Mouse (Mus musculus) heart, postnatal 0 days (tissue): Measurements from ENCODE around the gene Cnot4. TPM values are rescaled to one million over a fixed set of nuclear protein-coding genes. Genes with fewer than 3 reads are reported as not detected.
A peak's percentile ranks its signal among the peaks of the same experiment; 100 is the strongest.

ENCODE experiments used
- ATAC-seq: fragments of 200-750 bp; cut with Nextera tagmentation; 2 replicates; pipeline ENCODE4 v1.8.0; 2017; ENCODE audit warnings: low read depth, moderate number of reproducible peaks, moderate library complexity; ENCODE audit not compliant: insufficient read depth
- DNase-seq: peaks from one replicate; pipeline ENCODE4 v3.0.0-alpha.2; 2016; ENCODE audit warnings: low spot score
- H3K27ac ChIP-seq: fragments of 300-500 bp; sonication (generic); 2 replicates; pipeline ENCODE4 v1.5.1; 2014; ENCODE audit warnings: low read depth, mild to moderate bottlenecking
- H3K27me3 ChIP-seq: fragments of 300-500 bp; sonication (generic); 2 replicates; pipeline ENCODE4 v1.6.1; 2014; ENCODE audit warnings: low read length, mixed read lengths; ENCODE audit not compliant: control insufficient read depth, insufficient read depth
- H3K36me3 ChIP-seq: fragments of 300-500 bp; sonication (generic); replicated peaks from 2 replicates; pipeline ENCODE4 v1.6.1; 2014; ENCODE audit warnings: low read length, mixed read lengths; ENCODE audit not compliant: control insufficient read depth, insufficient read depth
- H3K4me1 ChIP-seq: fragments of 300-500 bp; sonication (generic); 2 replicates; pipeline ENCODE4 v1.6.1; 2014; ENCODE audit warnings: antibody characterized with exemption; ENCODE audit not compliant: control insufficient read depth, insufficient read depth
- H3K4me2 ChIP-seq: fragments of 300-500 bp; sonication (generic); 2 replicates; pipeline ENCODE4 v1.6.1; 2014; ENCODE audit warnings: low read depth, mild to moderate bottlenecking, low read length, moderate library complexity
- H3K4me3 ChIP-seq: fragments of 300-500 bp; sonication (generic); 2 replicates; pipeline ENCODE4 v1.5.1; 2014; ENCODE audit warnings: low read depth, low read length
- H3K9ac ChIP-seq: fragments of 300-500 bp; sonication (generic); replicated peaks from 2 replicates; pipeline ENCODE4 v1.6.1; 2014; ENCODE audit warnings: low read depth, low read length, mixed read lengths
- H3K9me3 ChIP-seq: fragments of 300-500 bp; sonication (generic); replicated peaks from 2 replicates; pipeline ENCODE4 v1.6.1; 2016; ENCODE audit warnings: low read length; ENCODE audit not compliant: control insufficient read depth
- CTCF ChIP-seq: IDR thresholded peaks from 2 replicates; pipeline ENCODE4 v1.5.1; 2016; ENCODE audit warnings: antibody characterized with exemption, control low read depth, low read depth
- EP300 ChIP-seq: IDR thresholded peaks from 2 replicates; pipeline ENCODE4 v1.6.1; 2016; ENCODE audit warnings: antibody characterized with exemption, low read depth
- WGBS: fragments of 180-500 bp; shearing (Covaris S2); extraction: QIAGEN DNeasy Blood & Tissue Kit; methylation state at CpG from one replicate; pipeline ENCODE4 v1.1.7; 2014; 5-methylcytosine and 5-hydroxymethylcytosine counted together
- polyA plus RNA-seq: library from polyadenylated mRNA; unstranded; fragments of >200 nt; fragmentation: Nextera tagmentation; extraction: Ambion mirVana; gene quantifications from 2 replicates; pipeline ENCODE4 v1.2.1, GENCODE M21; 2015
- total RNA-seq: library from RNA; depleted of rRNA; stranded (reverse); fragments of >200 nt; gene quantifications from 2 replicates; pipeline ENCODE4 v1.2.3, GENCODE M21; 2014; ENCODE audit warnings: low replicate concordance

The Cnot4 gene
- total and polyA plus RNA-seq, 2 experiments from 2014 or later = 13.3 to 15.0 TPM

DNA sequence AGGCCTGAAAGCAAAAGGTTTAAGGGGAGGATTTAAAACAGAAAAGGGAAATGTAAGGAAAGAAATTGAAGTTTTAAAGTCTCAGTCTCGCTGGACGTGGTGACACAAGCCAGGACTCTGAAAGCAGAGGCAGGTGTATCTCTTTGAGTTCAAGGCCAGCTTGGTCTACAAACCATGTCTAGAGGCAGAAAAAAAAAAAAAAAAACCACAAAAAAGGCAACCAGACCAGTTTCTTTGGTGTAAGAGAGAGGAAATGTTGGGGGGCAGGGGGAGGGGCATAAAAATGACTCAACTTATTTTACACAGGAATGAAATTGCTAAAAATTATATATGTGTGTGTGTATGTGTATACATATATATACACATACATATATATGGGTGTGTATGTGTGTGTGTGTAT lies 1.3 kb upstream of the Cnot4 start:
- Histone ChIP-seq H3K27ac (no peak overlapping the region), H3K9ac (no peak overlapping the region), H3K27me3 (no peaks in the 10 kb centered on the region), H3K9me3 (no peaks in the 10 kb centered on the region), H3K4me3 (no peak overlapping the region), H3K4me1 (peaks cover 10% of the 10 kb centered on the region), H3K36me3 (no peaks in the 10 kb centered on the region), H3K4me2 (no peak overlapping the region)
- 47% methylated on average over 2 of the region's 2 CpGs for WGBS
- DNase-seq (no peak), ATAC-seq (no peak)
- TF ChIP-seq EP300 (no peak), CTCF (no peak)

DNA sequence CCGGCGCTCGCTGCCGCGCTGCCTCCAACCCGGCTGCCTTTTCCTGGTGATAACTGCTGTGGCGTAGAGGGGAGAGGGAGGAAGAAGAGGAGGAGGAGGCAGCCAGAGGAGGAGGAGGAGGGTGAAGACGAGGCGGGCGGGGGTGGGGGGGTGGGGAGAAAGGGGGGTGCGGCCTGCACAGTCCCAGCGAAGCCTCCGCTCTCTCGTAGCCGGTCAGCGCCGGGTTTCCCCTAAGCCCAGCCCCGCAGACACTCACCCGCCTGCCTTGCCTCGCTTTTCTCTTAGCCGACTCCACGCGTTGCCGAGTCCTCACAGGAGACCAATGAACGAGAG lies 312 bp downstream of the Cnot4 start:
- ATAC-seq (peak; percentile 84), DNase-seq (peak; percentile 44)
- Histone ChIP-seq H3K27ac (peak overlapping the region; percentile 92), H3K4me2 (peak overlapping the region; percentile 93), H3K27me3 (no peaks in the 10 kb centered on the region), H3K4me1 (peaks cover 10% of the 10 kb centered on the region), H3K9ac (peak overlapping the region; percentile 84), H3K4me3 (peak overlapping the region; percentile 90), H3K36me3 (no peaks in the 10 kb centered on the region), H3K9me3 (no peaks in the 10 kb centered on the region)
- no peak for TF ChIP-seq CTCF
- 0 out of 2 replicates have a peak, but pooled peaks have one; percentile 33 for TF ChIP-seq EP300
- WGBS = 0% methylated on average over 23 of the region's 25 CpGs

DNA sequence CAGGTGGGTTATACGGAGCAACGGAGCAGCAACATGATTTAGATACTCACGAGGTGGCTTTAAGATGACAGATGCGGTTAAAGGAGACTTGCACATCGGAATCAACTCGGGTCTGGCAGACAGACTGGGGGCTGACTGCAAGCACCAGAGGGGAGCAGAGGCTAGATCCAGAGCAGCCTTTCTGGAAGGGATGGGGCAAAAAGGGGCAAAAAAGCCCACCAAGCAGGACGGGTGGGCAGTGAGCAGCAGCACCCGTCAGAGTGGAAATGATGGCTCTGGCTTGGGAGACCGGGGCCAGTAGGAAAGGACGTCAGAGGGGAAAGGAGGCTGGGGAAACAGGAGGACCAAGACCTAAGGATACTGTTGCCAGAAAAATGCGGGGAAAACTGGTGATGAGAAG lies 718 bp downstream of the Cnot4 start:
- H3K4me2 ChIP-seq = peak overlapping the region; percentile 93
- peak overlapping the region; percentile 90 for H3K4me3 ChIP-seq
- DNase-seq (no peak), ATAC-seq (no peak)
- no peaks in the 10 kb centered on the region for H3K27me3 ChIP-seq
- H3K27ac ChIP-seq = peak overlapping the region; percentile 92
- TF ChIP-seq CTCF = no peak
- TF ChIP-seq EP300 = no peak
- WGBS = 0% methylated on average over 11 of the region's 11 CpGs
- no peaks in the 10 kb centered on the region for H3K36me3 ChIP-seq
- peaks cover 10% of the 10 kb centered on the region for H3K4me1 ChIP-seq
- peak overlapping the region; percentile 84 for H3K9ac ChIP-seq
- no peaks in the 10 kb centered on the region for H3K9me3 ChIP-seq

DNA sequence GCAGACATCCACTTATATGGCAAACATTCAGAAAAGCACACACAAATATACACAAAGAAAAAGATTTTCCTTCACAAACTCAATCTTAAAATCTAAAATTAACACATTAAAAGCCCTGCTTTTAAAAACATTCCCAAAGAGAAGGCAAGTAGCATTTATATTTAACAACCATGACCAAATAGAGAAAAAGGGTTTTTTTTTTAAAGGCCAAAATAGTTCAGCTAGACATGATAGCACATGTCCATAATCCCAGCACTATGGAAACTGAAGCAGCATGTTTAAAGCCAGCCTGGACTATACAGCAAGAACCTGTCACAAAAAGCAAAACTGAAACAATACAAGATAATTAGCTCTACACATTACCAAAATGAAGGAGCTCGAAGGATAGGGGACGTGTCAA lies 11.0 kb downstream of the Cnot4 start:
- no peaks in the 10 kb centered on the region for H3K4me1 ChIP-seq
- no peak for ATAC-seq
- no peak overlapping the region for H3K9ac ChIP-seq
- DNase-seq = no peak
- TF ChIP-seq EP300 = no peak
- no peak for TF ChIP-seq CTCF
- H3K27me3 ChIP-seq = no peaks in the 10 kb centered on the region
- H3K36me3 ChIP-seq = peaks cover 4% of the 10 kb centered on the region; the same call in 1 of the 2 replicates
- 88% methylated on average over 2 of the region's 2 CpGs for WGBS
- H3K27ac ChIP-seq = no peak overlapping the region
- no peak overlapping the region for H3K4me2 ChIP-seq
- H3K9me3 ChIP-seq = no peaks in the 10 kb centered on the region
- no peak overlapping the region for H3K4me3 ChIP-seq

DNA sequence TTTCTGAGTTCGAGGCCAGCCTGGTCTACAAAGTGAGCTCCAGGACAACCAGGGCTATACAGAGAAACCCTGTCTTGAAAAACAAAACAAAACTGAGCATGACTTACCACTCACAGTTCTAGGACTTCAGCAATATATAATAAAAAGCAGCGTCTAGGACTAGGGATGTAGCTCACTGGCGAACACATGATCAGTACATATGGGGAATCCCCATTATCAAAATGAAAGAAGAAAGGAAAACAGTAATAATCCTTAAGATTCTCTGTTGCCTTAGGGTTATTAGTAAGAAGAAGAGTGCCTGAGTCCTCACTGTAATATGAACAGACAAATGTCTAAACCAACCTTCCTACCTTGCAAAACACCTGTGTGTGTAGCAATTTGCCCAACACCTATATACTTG lies 11.6 kb downstream of the Cnot4 start:
- Histone ChIP-seq H3K4me1 (no peaks in the 10 kb centered on the region), H3K27ac (no peak overlapping the region), H3K9me3 (no peaks in the 10 kb centered on the region), H3K36me3 (peaks cover 4% of the 10 kb centered on the region; the same call in 1 of the 2 replicates), H3K4me3 (no peak overlapping the region), H3K27me3 (no peaks in the 10 kb centered on the region), H3K4me2 (no peak overlapping the region), H3K9ac (no peak overlapping the region)
- no peak for TF ChIP-seq EP300
- no peak for TF ChIP-seq CTCF
- ATAC-seq = no peak
- no peak for DNase-seq
- 94% methylated on average over 3 of the region's 3 CpGs for WGBS

DNA sequence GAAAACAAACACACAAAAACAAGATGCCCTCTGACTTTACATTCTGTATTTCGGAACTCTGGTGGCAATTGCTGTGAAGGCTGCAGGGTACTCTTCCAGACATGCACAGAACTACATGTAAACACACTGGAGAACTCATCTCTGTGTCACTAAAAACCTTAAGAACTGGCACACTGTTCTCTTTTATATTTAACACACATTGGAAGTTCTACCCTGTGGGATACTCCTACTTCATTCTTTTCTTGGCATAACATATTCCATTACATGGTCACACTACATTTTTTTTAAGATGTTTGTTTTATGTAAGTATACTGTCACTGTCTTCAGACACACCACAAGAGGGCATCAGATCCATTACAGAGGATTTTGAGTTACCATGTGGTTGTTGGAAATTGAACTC lies 31.1 kb downstream of the Cnot4 start:
- ATAC-seq (no peak), DNase-seq (no peak)
- Histone ChIP-seq H3K27ac (no peak overlapping the region), H3K4me3 (no peak overlapping the region), H3K9ac (no peak overlapping the region), H3K4me2 (no peak overlapping the region), H3K4me1 (no peaks in the 10 kb centered on the region), H3K36me3 (no peaks in the 10 kb centered on the region), H3K27me3 (no peaks in the 10 kb centered on the region), H3K9me3 (no peaks in the 10 kb centered on the region)
- WGBS = 93% methylated on average over 1 of the region's 1 CpGs
- TF ChIP-seq EP300 = no peak
